Mouse (Mus musculus): ENCODE results near the gene Usp16. TPM values are rescaled to one million over a fixed set of nuclear protein-coding genes. Genes with fewer than 3 reads are reported as not detected.

Usp16 gene
- total RNA-seq (2017), result 132 to 219 TPM (median 192 TPM) in 3 replicates

DNA sequence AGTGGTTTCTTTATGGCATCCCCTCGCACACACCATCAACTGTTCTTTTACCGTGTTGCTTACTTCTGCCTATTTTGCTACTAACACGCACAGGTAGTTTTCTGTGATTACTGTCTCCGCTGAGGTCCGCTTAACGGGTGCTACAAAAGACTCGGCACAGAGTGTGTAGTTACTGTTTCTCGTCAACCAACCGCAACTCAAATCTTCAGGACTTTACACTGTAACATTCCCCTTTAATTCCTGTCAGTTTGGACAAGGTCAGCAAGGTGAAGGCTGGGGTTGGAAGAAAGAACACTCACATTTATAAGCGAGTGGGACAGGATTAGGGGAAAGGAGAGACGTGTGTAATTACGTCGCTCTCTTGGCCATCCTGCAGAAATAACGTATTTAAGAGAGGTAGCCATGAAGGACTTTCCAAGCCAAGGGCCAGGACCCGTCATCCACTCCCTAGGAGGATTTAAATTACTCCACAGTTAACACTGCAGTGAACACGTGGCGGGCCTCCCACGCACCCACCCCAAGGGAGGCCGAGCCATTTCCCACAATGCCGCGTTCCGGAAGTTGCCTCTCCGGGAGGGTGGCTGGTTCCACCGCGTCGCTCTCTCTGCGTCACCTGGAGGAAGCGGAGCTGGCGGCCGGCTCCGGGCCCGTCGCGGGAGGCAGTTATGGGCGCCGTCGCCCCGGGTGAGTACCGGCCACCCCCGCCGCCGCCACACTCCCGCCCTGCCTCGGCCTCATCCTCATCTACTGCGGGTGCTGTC, at the start of gene Usp16:
TSS of gene Usp16 (plus strand) at position 285 of the 761 bp plus-strand sequence.
- peak; percentile 97 for ATAC-seq (replicated peaks; ENCODE audit: insufficient number of reproducible peaks, low FRiP score, low TSS enrichment, poor library complexity, severe bottlenecking)

DNA sequence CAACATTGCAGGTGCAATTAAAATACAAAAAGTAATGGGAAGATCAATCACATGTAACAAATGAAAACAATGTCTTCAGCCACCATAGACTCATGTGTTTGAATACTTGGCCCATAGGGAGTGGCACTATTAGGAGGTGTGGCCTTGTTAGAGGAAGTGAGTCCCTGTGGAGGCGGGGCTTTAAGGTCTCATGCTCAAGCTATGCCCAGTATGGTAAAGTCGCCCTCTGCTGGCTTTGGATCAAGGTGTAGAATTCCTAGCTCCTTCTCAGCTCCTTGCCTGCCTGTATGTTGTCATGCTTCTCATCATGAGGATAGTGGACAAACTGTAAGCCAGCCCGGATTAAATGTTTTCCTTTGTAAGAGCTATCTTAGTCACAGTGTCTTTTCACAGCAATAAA, 49.5 kb upstream of the Usp16 start:
- peak; percentile 84; the same call in 1 of the 2 replicates for ATAC-seq (replicated peaks; ENCODE audit: insufficient number of reproducible peaks, low FRiP score, low TSS enrichment, poor library complexity, severe bottlenecking)

- ATAC-seq (replicated peaks; ENCODE audit: insufficient number of reproducible peaks, low FRiP score, low TSS enrichment, poor library complexity, severe bottlenecking), result no peak
These were observed 33.8 kb upstream of the Usp16 start for GRCm38 (mm10) chr16:87420662-87421061.

- ATAC-seq (replicated peaks; ENCODE audit: insufficient number of reproducible peaks, low FRiP score, low TSS enrichment, poor library complexity, severe bottlenecking), result no peak
These were observed 27.0 kb upstream of the Usp16 start for GRCm38 (mm10) chr16:87427516-87427915.

DNA sequence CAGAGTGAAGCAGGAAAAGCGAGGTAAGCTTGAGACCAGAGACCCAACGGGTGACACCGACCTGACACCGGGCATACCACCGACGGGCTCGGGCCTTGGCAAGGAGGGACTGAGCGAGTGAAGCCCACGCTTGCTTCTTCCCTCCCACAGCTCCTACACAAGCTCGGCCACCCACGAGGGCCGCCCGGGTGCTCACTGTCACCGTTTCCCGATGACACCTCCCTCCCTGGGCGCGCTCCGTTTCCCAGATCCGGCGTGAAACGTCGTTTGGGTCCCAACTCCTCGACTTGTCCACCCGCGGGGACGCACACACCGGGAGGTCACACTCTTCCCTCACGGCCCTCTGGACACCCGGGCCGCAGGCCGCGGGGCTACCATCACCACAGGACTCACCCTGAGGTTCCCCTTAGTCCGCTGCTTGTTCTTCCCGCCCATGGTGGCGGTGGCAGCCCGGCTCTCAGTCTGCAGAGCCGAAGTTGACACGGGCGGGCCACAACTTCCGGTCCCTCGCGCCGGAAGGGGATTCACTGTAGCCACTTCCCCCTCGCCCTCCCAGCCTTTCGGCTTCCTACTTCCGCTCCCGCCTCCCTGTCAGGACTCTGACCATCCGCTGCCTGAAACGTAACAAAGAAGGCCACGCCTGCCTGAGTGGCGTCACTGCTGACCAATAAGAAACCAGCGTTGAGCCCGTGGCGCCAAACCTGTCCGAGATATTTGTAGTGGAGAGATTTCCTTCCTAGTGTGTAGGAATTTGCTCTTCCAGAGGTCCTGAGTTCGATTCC, 22.3 kb upstream of the Usp16 start, which contains the start of gene Ltn1:
TSS of gene Ltn1 (minus strand) at position 580 of the 782 bp plus-strand sequence.
- ATAC-seq (replicated peaks; ENCODE audit: insufficient number of reproducible peaks, low FRiP score, low TSS enrichment, poor library complexity, severe bottlenecking), result peak; percentile 100

GRCm38 (mm10) chr16:87434266-87434665, 20.2 kb upstream of the Usp16 start:
- no peak for ATAC-seq (replicated peaks; ENCODE audit: insufficient number of reproducible peaks, low FRiP score, low TSS enrichment, poor library complexity, severe bottlenecking)

- no peak for ATAC-seq (replicated peaks; ENCODE audit: insufficient number of reproducible peaks, low FRiP score, low TSS enrichment, poor library complexity, severe bottlenecking)
These were observed 19.6 kb upstream of the Usp16 start for GRCm38 (mm10) chr16:87434946-87435345.

- no peak for ATAC-seq (replicated peaks; ENCODE audit: insufficient number of reproducible peaks, low FRiP score, low TSS enrichment, poor library complexity, severe bottlenecking)
These were observed 18.9 kb upstream of the Usp16 start for GRCm38 (mm10) chr16:87435411-87436205.

- no peak for ATAC-seq (replicated peaks; ENCODE audit: insufficient number of reproducible peaks, low FRiP score, low TSS enrichment, poor library complexity, severe bottlenecking)
These were observed 17.4 kb upstream of the Usp16 start for GRCm38 (mm10) chr16:87437096-87437495.

GRCm38 (mm10) chr16:87438697-87439096, 15.8 kb upstream of the Usp16 start:
- no peak for ATAC-seq (replicated peaks; ENCODE audit: insufficient number of reproducible peaks, low FRiP score, low TSS enrichment, poor library complexity, severe bottlenecking)

- peak; percentile 94 for ATAC-seq (replicated peaks; ENCODE audit: insufficient number of reproducible peaks, low FRiP score, low TSS enrichment, poor library complexity, severe bottlenecking)
These were observed 14.3 kb upstream of the Usp16 start, which contains the start of gene Rwdd2b for GRCm38 (mm10) chr16:87440184-87440686. Gene Rwdd2b, minus strand, starts transcription at chr16:87440573.

- ATAC-seq (replicated peaks; ENCODE audit: insufficient number of reproducible peaks, low FRiP score, low TSS enrichment, poor library complexity, severe bottlenecking), result no peak
These were observed 13.4 kb upstream of the Usp16 start for GRCm38 (mm10) chr16:87441089-87441488.

GRCm38 (mm10) chr16:87442291-87442690, 12.2 kb upstream of the Usp16 start:
- no peak for ATAC-seq (replicated peaks; ENCODE audit: insufficient number of reproducible peaks, low FRiP score, low TSS enrichment, poor library complexity, severe bottlenecking)

DNA sequence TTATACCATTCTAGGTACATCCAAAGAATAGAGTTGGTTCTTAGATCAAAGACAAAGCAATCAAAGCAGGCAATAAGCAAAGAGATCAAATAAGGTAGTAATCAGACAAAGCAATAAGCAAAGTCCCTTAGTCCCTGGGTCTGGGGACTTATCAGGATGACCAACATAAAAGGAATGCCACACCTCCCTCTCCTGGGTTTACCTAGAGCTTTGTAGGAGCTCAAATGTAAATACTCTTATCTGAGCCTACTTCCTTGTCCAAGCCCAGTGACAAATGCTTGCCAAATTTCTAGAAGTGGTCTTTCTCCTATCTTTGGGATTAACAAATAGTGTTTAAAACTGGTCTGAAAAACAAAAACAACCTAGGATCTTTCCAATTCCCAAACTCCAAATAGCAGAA, 11.3 kb upstream of the Usp16 start:
- ATAC-seq (replicated peaks; ENCODE audit: insufficient number of reproducible peaks, low FRiP score, low TSS enrichment, poor library complexity, severe bottlenecking), result no peak

- ATAC-seq (replicated peaks; ENCODE audit: insufficient number of reproducible peaks, low FRiP score, low TSS enrichment, poor library complexity, severe bottlenecking), result no peak
These were observed 10.4 kb upstream of the Usp16 start for GRCm38 (mm10) chr16:87444071-87444470.

DNA sequence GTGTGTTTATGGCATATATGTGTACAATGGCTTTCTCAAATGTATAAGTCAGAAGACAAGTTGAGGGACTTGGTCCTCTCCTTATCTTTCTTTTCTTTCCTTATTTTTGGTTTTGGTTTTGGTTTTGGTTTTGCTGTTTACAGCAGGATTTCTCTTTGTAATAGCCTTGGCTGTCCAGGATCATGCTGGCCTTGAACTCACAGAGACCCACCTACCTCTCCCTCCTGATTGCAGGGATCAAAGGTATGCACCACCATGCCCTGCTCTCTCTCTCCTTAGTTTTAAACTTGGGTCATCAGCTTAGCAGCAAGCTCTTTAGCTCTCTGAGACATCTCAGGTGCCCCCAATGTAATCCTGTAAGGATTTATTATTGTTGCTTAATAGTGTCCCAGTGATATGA, 9.4 kb upstream of the Usp16 start:
- no peak for ATAC-seq (replicated peaks; ENCODE audit: insufficient number of reproducible peaks, low FRiP score, low TSS enrichment, poor library complexity, severe bottlenecking)

DNA sequence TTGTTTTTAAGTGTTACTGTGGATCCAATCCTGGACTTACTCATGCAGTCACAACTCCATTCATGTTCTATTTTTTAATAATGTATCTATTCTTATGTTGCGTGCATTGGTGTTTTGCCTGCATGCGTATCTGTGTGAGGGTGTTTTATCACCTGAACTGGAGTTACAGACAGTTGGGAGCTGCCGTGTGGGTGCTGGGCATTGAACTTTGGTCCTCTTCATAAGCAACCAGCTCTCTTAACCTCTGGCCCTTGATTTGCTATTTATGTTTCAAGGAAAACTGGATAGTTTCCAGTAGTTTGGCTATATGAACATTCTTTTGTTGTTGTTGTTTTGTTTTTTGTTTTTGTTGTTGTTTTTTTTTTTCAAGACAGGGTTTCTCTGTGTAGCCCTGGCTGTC, 9.0 kb upstream of the Usp16 start:
- ATAC-seq (replicated peaks; ENCODE audit: insufficient number of reproducible peaks, low FRiP score, low TSS enrichment, poor library complexity, severe bottlenecking), result no peak

- no peak for ATAC-seq (replicated peaks; ENCODE audit: insufficient number of reproducible peaks, low FRiP score, low TSS enrichment, poor library complexity, severe bottlenecking)
These were observed 1.3 kb upstream of the Usp16 start for GRCm38 (mm10) chr16:87453226-87453625.

GRCm38 (mm10) chr16:87455180-87455611, 693 bp downstream of the Usp16 start:
- peak; percentile 67 for ATAC-seq (replicated peaks; ENCODE audit: insufficient number of reproducible peaks, low FRiP score, low TSS enrichment, poor library complexity, severe bottlenecking)

Data from monocyte, adult 5-6 weeks (primary cell).